Mouse (Mus musculus) lung, postnatal 14 days (tissue): ENCODE data around the gene Tmem128.

Source experiments
- DNase-seq: peaks from one replicate; pipeline ENCODE4 v3.0.0; 2021

The Tmem128 gene

GRCm38 (mm10) chr5:38277936-38278600, 18.1 kb downstream of the Tmem128 start:
- no peak for DNase-seq

DNA sequence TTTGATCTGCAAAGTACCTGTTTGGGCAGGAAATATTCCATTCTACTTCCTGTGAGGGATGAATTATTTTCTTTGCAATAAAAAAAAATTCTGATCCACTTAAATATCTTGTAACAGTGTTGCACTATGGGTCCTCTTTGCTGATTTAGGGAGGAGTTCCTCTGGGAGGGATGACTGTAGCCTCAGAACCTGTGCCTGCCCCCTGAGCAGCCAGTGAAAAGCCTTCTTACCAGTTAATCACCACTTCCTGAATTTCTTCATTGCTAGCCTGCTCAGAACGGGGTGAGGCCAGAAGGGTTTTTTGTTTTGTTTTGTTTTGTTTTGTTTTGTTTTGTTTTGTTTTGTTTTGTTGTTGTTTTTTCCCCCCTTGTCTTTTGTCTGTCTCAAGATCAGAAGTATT, 20.1 kb downstream of the Tmem128 start:
- DNase-seq, result no peak

DNA sequence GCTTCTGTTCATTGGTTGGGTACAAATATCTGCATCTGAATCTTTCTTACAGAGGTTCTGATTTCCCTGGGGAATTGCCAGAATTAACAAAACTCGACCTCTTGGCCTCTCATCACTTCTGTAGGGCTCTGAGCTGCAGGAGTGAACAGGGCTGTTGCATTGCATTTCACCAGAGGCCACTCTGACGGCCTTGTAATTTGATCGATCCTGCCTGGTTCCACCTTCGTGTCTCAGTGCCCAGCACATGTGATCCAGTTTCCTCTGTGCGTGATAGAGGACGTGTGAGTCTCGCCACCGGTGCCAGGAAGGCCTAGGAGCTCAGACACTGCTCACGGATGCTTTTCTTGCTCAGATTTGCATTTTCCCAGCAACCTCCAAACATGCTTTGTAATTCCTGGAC, 25.7 kb downstream of the Tmem128 start:
- no peak for DNase-seq

DNA sequence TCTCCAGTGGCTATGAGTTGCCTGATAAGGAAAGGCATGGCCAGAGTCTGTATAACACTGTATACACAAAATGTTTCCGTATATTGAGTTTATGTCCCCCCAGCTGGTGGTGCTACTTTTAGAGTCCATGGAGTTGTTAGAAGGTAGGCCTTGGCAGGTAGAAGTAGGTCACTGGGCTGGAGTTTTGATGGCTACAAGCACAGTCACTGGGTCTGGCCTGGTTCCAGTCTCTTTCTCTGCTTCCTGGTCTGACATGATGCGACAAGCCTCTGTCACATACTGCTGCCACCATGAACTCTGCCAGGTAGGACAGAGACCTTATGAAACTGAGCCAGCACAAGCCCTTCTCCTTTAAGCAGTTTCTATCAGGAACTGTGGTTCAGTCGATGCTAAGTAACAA, 28.5 kb downstream of the Tmem128 start:
- no peak for DNase-seq

GRCm38 (mm10) chr5:38301761-38302411, 41.9 kb downstream of the Tmem128 start:
- DNase-seq, result no peak

- no peak for DNase-seq
Measured at GRCm38 (mm10) chr5:38302651-38303050, 42.7 kb downstream of the Tmem128 start.

- no peak for DNase-seq
Measured at GRCm38 (mm10) chr5:38305241-38305640, 45.3 kb downstream of the Tmem128 start.

GRCm38 (mm10) chr5:38307255-38308101, 47.5 kb downstream of the Tmem128 start:
- DNase-seq, result peak; percentile 92

DNA sequence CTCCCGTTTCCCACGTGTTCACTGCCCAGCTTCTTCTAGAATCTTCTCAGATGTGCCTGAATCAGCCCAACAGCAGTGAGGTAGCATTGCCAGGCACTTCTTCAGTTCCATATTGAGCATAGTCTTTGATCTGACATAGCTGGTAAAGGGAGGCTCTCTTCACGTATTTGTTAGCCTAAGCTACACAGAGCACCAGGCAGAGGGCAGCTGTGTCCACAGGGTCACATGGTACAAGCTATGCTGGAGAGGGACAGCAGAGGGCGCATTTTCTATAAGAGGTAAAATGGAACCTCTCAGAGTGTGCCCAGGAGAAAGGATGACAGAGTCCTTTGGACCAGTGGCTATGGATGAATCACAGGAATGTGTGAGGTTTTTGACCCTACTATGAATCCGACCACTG, 48.9 kb downstream of the Tmem128 start:
- DNase-seq, result peak; percentile 70

- no peak for DNase-seq
Measured at GRCm38 (mm10) chr5:38309795-38310194, 49.8 kb downstream of the Tmem128 start.
